Mouse (Mus musculus): ENCODE results near the gene Tmprss6.

Gene Tmprss6

GRCm38 (mm10) chr15:78483311-78483710 is 14.9 kb upstream of the Tmprss6 start:
- DNase-seq (ENCODE audit: extremely low read depth, low read depth): no peak

- DNase-seq (ENCODE audit: extremely low read depth, low read depth): no peak
Observed at GRCm38 (mm10) chr15:78482518-78482917, 14.1 kb upstream of the Tmprss6 start.

- no peak for DNase-seq (ENCODE audit: extremely low read depth, low read depth)
Observed at GRCm38 (mm10) chr15:78481448-78482000, 13.1 kb upstream of the Tmprss6 start.

- DNase-seq (ENCODE audit: extremely low read depth, low read depth): no peak
Observed at GRCm38 (mm10) chr15:78480991-78481390, 12.6 kb upstream of the Tmprss6 start.

- DNase-seq (ENCODE audit: extremely low read depth, low read depth): no peak
Observed at GRCm38 (mm10) chr15:78480111-78480510, 11.7 kb upstream of the Tmprss6 start.

- no peak for DNase-seq (ENCODE audit: extremely low read depth, low read depth)
Observed at GRCm38 (mm10) chr15:78479470-78479869, 11.0 kb upstream of the Tmprss6 start.

GRCm38 (mm10) chr15:78478073-78478472 is 9.6 kb upstream of the Tmprss6 start:
- DNase-seq (ENCODE audit: extremely low read depth, low read depth): no peak

GRCm38 (mm10) chr15:78476878-78477277 is 8.4 kb upstream of the Tmprss6 start:
- DNase-seq (ENCODE audit: extremely low read depth, low read depth): no peak

- DNase-seq (ENCODE audit: extremely low read depth, low read depth): no peak
Observed at GRCm38 (mm10) chr15:78475604-78476031, 7.2 kb upstream of the Tmprss6 start.

GRCm38 (mm10) chr15:78473442-78473841 is 5.0 kb upstream of the Tmprss6 start:
- DNase-seq (ENCODE audit: extremely low read depth, low read depth): no peak

GRCm38 (mm10) chr15:78471902-78472301 is 3.5 kb upstream of the Tmprss6 start:
- no peak for DNase-seq (ENCODE audit: extremely low read depth, low read depth)

- no peak for DNase-seq (ENCODE audit: extremely low read depth, low read depth)
Observed at GRCm38 (mm10) chr15:78470495-78471276, 2.3 kb upstream of the Tmprss6 start.

- no peak for DNase-seq (ENCODE audit: extremely low read depth, low read depth)
Observed at GRCm38 (mm10) chr15:78467570-78467969, 864 bp downstream of the Tmprss6 start.

GRCm38 (mm10) chr15:78466809-78467208 is 1.6 kb downstream of the Tmprss6 start:
- no peak for DNase-seq (ENCODE audit: extremely low read depth, low read depth)

- no peak for DNase-seq (ENCODE audit: extremely low read depth, low read depth)
Observed at GRCm38 (mm10) chr15:78462981-78463380, 5.5 kb downstream of the Tmprss6 start.

GRCm38 (mm10) chr15:78457193-78457592 is 11.2 kb downstream of the Tmprss6 start:
- DNase-seq (ENCODE audit: extremely low read depth, low read depth): no peak

- DNase-seq (ENCODE audit: extremely low read depth, low read depth): no peak
Observed at GRCm38 (mm10) chr15:78456051-78456450, 12.4 kb downstream of the Tmprss6 start.

GRCm38 (mm10) chr15:78455168-78455567 is 13.3 kb downstream of the Tmprss6 start:
- no peak for DNase-seq (ENCODE audit: extremely low read depth, low read depth)

GRCm38 (mm10) chr15:78452929-78453328 is 15.5 kb downstream of the Tmprss6 start:
- DNase-seq (ENCODE audit: extremely low read depth, low read depth): no peak

GRCm38 (mm10) chr15:78451201-78451600 is 17.2 kb downstream of the Tmprss6 start:
- no peak for DNase-seq (ENCODE audit: extremely low read depth, low read depth)

- DNase-seq (ENCODE audit: extremely low read depth, low read depth): no peak
Observed at GRCm38 (mm10) chr15:78450419-78450768, 18.0 kb downstream of the Tmprss6 start.

GRCm38 (mm10) chr15:78449694-78450418 is 18.6 kb downstream of the Tmprss6 start:
- no peak for DNase-seq (ENCODE audit: extremely low read depth, low read depth)

Measured in MEL-GATA-1-ER (cell line).